Mouse (Mus musculus) limb, embryonic 13.5 days (tissue): ENCODE results near the gene Sec14l1. TPM values are rescaled to one million over a fixed set of nuclear protein-coding genes. Genes with fewer than 3 reads are reported as not detected.

Source experiments
- ATAC-seq: fragments of 200-750 bp; cut with Nextera tagmentation; 2 replicates; pipeline ENCODE4 v1.8.0; 2017; ENCODE audit warnings: low read depth, moderate number of reproducible peaks, moderate TSS enrichment; ENCODE audit not compliant: low FRiP score
- H3K27ac ChIP-seq: fragments of 300-500 bp; sonication (generic); 2 replicates; pipeline ENCODE4 v1.5.1; 2015; ENCODE audit warnings: inconsistent platforms, mild to moderate bottlenecking, moderate library complexity
- H3K27me3 ChIP-seq: fragments of 300-500 bp; sonication (generic); 2 replicates; pipeline ENCODE4 v1.6.1; 2015; ENCODE audit warnings: mild to moderate bottlenecking, inconsistent platforms
- H3K36me3 ChIP-seq: fragments of 300-500 bp; sonication (generic); 2 replicates; pipeline ENCODE4 v1.6.1; 2015; ENCODE audit warnings: inconsistent platforms, mild to moderate bottlenecking, moderate library complexity
- H3K4me1 ChIP-seq: fragments of 300-500 bp; sonication (generic); 2 replicates; pipeline ENCODE4 v1.6.1; 2015; ENCODE audit warnings: inconsistent platforms
- H3K4me2 ChIP-seq: fragments of 300-500 bp; sonication (generic); replicated peaks from 2 replicates; pipeline ENCODE4 v1.6.1; 2015; ENCODE audit warnings: inconsistent platforms, mild to moderate bottlenecking, moderate library complexity
- H3K4me3 ChIP-seq: fragments of 300-500 bp; sonication (generic); 2 replicates; pipeline ENCODE4 v1.5.1; 2015; ENCODE audit warnings: moderate library complexity, mild to moderate bottlenecking, inconsistent platforms
- H3K9ac ChIP-seq: fragments of 300-500 bp; sonication (generic); 2 replicates; pipeline ENCODE4 v1.6.1; 2015; ENCODE audit warnings: mild to moderate bottlenecking, inconsistent platforms
- H3K9me3 ChIP-seq: fragments of 300-500 bp; sonication (generic); 2 replicates; pipeline ENCODE4 v1.6.1; 2016; ENCODE audit warnings: inconsistent platforms
- WGBS: fragments of 180-500 bp; shearing (Covaris S2); methylation state at CpG from one replicate; pipeline ENCODE4 v1.1.7; 2015; 5-methylcytosine and 5-hydroxymethylcytosine counted together
- polyA plus RNA-seq: library from polyadenylated mRNA; unstranded; fragments of >200 nt; fragmentation: Nextera tagmentation; extraction: Ambion mirVana; gene quantifications from 2 replicates; pipeline ENCODE4 v1.2.1, GENCODE M21; 2015

The Sec14l1 gene
- polyA plus RNA-seq, 1 experiment from 2014 or later, result 65.4 TPM

DNA sequence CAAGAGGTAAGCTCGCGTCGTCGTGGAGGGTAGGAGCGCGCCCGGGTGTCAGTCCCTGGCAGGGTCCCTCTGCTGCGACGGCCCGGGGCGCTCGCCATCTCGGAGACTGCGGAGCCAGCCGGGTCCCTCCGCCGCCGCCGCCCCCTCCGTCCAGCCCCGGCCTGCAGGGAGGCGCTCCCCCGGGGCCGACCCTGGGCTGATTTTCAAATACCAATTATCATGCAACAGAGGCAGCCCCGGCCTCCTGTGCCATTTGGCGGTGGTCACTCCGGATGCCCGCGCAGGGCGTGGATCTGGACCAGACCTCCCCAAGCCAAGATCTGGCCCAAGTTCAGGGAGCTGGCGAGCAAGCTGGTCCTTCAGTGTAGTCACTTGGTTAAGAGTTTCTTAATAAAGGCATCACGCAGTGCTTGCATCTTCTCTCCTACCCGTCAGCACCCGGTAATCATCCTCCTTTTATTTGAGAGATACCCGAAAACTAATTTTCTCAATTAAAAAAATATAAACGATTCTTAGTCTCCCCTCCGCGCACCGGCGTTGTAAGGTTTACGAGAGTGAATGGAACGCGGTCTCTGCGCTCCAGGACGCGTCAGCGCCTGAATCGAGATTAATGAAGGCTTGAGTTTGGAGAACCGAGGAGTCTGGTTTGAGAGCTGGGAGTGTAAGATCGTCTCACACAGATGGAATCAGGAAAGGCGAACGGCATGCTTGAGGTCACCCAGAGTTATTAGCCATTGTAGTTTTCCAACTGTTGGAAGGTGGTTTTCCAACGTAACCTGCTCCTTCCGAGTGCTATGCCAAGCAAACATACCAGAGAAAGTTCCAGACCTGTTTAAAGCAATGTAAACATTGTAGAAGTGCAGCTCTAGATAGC lies 615 bp downstream of the Sec14l1 start:
- peaks cover 8% of the 10 kb centered on the region for H3K36me3 ChIP-seq
- peak overlapping the region; percentile 89 for H3K27ac ChIP-seq
- H3K9ac ChIP-seq, result peak overlapping the region; percentile 89
- H3K4me1 ChIP-seq, result peaks cover 74% of the 10 kb centered on the region
- WGBS, result under 1% methylated on average over 54 of the region's 54 CpGs
- no peaks in the 10 kb centered on the region for H3K27me3 ChIP-seq
- H3K4me3 ChIP-seq, result peak overlapping the region; percentile 89
- ATAC-seq, result no peak; the same call in 1 of the 2 replicates
- no peaks in the 10 kb centered on the region for H3K9me3 ChIP-seq
- peak overlapping the region; percentile 79 for H3K4me2 ChIP-seq

DNA sequence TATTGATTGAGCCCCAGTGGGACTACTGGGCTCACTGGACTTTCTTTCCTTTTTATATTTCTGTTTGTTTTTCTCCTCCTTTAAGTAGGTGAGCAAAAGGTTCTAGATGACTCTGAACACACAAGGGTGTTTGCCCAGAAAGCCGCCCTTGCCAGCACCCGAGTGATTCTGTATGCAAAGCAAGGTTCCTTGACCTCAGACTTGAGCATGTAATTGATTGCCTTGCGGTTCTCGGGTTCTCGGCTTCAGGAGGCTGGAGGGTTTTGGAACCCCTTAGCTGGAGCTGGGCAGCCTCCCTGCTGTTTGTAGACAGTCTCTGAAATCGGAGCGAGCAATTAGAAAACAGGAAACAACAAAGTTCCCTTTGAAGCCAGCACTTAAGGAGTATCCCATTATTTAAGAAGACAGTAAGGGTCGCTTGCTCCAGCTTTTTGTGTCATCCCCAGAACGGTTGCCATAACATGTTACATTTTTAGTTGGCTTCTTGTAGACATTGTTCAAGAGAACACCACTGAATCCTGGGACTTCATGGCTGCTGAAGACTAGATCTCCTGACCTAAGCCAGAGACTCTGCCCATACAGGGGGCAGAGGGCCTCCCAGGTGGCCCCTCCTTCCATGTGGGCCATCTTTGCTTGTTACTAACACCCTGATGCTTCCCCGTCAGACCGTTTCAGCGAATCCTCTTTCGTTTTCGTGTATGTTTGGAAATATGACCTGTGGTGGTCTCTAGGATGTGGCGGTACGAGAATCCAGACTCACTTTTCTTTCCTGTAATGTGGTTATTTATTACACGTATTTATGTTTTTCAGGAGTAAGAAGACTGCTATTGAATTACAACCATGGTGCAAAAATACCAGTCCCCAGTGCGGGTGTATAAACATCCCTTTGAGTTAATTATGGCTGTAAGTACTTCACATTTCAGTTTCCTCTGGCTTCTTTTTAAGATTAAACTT lies 1.7 kb downstream of the Sec14l1 start:
- peak overlapping the region; percentile 89 for H3K27ac ChIP-seq
- no peaks in the 10 kb centered on the region for H3K27me3 ChIP-seq
- H3K36me3 ChIP-seq, result peaks cover 10% of the 10 kb centered on the region
- ATAC-seq, result no peak
- peaks cover 84% of the 10 kb centered on the region for H3K4me1 ChIP-seq
- peak overlapping the region; percentile 79 for H3K4me2 ChIP-seq
- WGBS, result 34% methylated on average over 18 of the region's 18 CpGs
- H3K4me3 ChIP-seq, result peak overlapping the region; percentile 89
- peak overlapping the region; percentile 89 for H3K9ac ChIP-seq
- H3K9me3 ChIP-seq, result no peaks in the 10 kb centered on the region

DNA sequence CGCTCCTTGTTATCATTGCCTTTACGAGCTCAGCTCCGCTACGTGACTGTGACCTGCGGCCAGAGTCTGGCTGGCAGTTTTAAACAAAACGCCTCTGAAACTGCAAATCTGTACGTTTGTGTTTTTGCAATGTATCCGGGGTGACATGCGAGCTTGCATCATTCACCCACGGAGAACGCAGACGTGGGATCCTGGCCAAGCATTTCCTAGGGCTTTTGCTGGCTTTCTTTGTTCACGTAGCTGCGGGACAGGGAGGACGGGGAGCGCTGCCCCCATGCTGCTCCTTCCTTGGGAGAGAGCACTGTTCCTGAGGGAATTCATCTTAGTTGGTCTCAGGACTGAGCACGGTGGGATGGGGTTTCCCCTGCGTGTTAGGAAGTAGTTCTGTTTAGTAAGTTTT lies 2.4 kb downstream of the Sec14l1 start:
- WGBS, result 44% methylated on average over 18 of the region's 18 CpGs
- H3K9ac ChIP-seq, result peak overlapping the region; percentile 36; the same call in 1 of the 2 replicates
- no peak for ATAC-seq
- H3K36me3 ChIP-seq, result peaks cover 17% of the 10 kb centered on the region
- peaks cover 88% of the 10 kb centered on the region for H3K4me1 ChIP-seq
- peak overlapping the region; percentile 17; the same call in 1 of the 2 replicates for H3K27ac ChIP-seq
- H3K9me3 ChIP-seq, result no peaks in the 10 kb centered on the region
- no peaks in the 10 kb centered on the region for H3K27me3 ChIP-seq
- peak overlapping the region; percentile 89 for H3K4me3 ChIP-seq
- H3K4me2 ChIP-seq, result peak overlapping the region; percentile 79

DNA sequence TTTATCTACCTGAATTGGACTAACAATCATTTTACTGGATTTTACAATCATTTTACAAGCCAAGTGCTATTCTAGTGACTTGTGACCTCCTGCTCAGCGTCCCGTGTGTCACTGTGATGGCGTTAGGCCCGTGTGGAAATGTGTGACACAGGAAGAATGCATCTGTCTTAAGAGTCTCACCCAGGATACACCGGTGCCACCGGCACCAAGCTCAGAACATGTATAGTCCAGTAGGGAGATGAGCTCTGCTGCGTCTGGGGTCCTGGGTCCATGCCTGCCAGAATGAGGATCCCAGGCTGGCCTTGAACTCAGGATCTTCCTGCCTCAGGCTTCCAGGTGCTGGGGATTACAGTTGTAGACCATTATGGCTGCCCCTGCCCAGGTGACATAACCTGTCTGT lies 2.8 kb downstream of the Sec14l1 start:
- WGBS, result 79% methylated on average over 7 of the region's 7 CpGs

DNA sequence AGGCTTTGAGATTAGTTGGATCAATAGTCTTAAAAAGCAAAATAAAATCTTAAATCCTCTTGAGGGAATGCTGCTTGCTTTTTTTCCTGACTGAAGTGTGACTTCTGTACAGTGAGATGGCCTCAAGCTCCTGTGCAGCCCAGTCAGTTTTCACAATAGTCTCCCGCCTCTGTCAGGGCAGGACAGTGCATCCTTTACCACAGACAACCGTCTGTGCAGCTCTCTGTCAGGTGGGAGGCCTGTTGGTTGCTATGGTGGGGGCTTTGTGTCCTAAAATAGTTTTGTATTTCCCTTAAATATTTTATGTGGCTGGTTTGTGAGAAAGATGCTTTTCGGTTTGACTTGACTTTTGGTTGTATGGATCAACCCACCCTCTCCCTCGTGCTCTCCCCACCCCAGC lies 3.3 kb downstream of the Sec14l1 start:
- H3K9me3 ChIP-seq, result no peaks in the 10 kb centered on the region
- no peaks in the 10 kb centered on the region for H3K27me3 ChIP-seq
- no peak overlapping the region; the same call in 1 of the 2 replicates for H3K9ac ChIP-seq
- no peak for ATAC-seq
- H3K27ac ChIP-seq, result peak overlapping the region; percentile 29
- peak overlapping the region; percentile 16; the same call in 1 of the 2 replicates for H3K4me3 ChIP-seq
- H3K4me1 ChIP-seq, result peaks cover 86% of the 10 kb centered on the region
- peak overlapping the region; percentile 79 for H3K4me2 ChIP-seq
- peaks cover 22% of the 10 kb centered on the region for H3K36me3 ChIP-seq
- 64% methylated on average over 4 of the region's 4 CpGs for WGBS

More for the DNA sequence above, 2.8 kb downstream of the Sec14l1 start:
- no peak overlapping the region for H3K4me3 ChIP-seq
- no peaks in the 10 kb centered on the region for H3K27me3 ChIP-seq
- no peak for ATAC-seq
- H3K4me2 ChIP-seq, result peak overlapping the region; percentile 79
- H3K9me3 ChIP-seq, result no peaks in the 10 kb centered on the region
- H3K27ac ChIP-seq, result peak overlapping the region; percentile 29; the same call in 1 of the 2 replicates
- peaks cover 88% of the 10 kb centered on the region for H3K4me1 ChIP-seq
- H3K9ac ChIP-seq, result no peak overlapping the region
- H3K36me3 ChIP-seq, result peaks cover 20% of the 10 kb centered on the region

DNA sequence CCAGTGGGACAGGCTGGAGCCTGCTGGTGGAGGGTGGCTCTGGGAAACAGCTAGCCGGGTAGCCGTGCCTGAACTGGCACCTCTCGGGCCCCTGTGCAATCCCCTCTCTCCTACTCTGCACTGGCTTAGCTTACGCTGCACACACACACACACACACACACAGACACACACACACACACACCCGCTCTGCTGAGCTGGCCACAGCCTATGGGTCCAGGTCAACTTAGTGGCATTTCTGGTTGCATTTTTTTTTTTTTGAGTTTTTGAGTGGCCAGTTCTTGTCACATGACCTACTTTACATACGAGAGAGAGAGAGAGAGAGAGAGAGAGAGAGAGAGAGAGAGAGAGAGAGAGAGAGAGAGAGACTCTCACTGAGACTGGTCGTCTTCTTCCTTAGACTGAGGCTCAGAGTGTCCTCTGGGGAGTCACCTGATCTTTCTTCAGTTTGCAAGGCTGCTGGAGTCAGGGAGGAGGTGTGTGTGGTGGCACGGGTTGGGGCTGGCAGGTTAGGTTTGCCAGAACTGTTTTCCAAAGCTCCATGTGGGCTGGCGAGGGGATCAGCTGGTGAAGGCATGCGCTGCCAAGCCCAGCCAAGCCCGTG lies 3.9 kb downstream of the Sec14l1 start:
- H3K27me3 ChIP-seq, result no peaks in the 10 kb centered on the region
- H3K4me3 ChIP-seq, result peak overlapping the region; percentile 16; the same call in 1 of the 2 replicates
- peaks cover 85% of the 10 kb centered on the region for H3K4me1 ChIP-seq
- peak overlapping the region; percentile 79 for H3K4me2 ChIP-seq
- H3K36me3 ChIP-seq, result peaks cover 27% of the 10 kb centered on the region
- H3K9ac ChIP-seq, result peak overlapping the region; percentile 45; the same call in 1 of the 2 replicates
- H3K9me3 ChIP-seq, result no peaks in the 10 kb centered on the region
- WGBS, result 30% methylated on average over 11 of the region's 11 CpGs
- H3K27ac ChIP-seq, result peak overlapping the region; percentile 52; the same call in 1 of the 2 replicates
- no peak for ATAC-seq

DNA sequence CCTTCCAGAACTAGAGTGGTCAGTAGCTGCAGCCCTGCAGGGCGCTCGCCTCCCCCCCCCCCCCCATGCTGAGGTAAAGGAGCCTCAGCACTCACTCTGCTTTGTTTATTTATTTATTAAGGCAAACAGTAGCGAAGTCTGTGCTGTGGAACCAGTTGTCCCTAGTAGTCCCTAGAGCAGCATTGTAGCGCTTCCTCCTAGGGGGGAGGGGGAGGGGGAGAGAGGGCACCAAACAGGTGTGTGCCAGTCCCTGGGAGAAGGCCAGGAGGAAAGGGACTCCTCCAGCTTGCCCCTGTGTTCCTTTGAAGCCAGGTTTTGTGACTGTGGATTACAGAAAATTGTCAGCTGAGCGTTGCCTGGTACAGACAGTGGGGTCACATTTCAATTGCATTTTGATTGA lies 4.8 kb downstream of the Sec14l1 start:
- WGBS, result 45% methylated on average over 3 of the region's 5 CpGs
- H3K36me3 ChIP-seq, result peaks cover 29% of the 10 kb centered on the region
- H3K4me1 ChIP-seq, result peaks cover 87% of the 10 kb centered on the region
- no peak overlapping the region for H3K4me2 ChIP-seq
- no peak for ATAC-seq
- H3K9me3 ChIP-seq, result no peaks in the 10 kb centered on the region
- no peak overlapping the region for H3K9ac ChIP-seq
- H3K27me3 ChIP-seq, result no peaks in the 10 kb centered on the region
- no peak overlapping the region for H3K4me3 ChIP-seq
- 0 out of 2 replicates have a peak overlapping the region, but pooled peaks have one; percentile 22 for H3K27ac ChIP-seq

DNA sequence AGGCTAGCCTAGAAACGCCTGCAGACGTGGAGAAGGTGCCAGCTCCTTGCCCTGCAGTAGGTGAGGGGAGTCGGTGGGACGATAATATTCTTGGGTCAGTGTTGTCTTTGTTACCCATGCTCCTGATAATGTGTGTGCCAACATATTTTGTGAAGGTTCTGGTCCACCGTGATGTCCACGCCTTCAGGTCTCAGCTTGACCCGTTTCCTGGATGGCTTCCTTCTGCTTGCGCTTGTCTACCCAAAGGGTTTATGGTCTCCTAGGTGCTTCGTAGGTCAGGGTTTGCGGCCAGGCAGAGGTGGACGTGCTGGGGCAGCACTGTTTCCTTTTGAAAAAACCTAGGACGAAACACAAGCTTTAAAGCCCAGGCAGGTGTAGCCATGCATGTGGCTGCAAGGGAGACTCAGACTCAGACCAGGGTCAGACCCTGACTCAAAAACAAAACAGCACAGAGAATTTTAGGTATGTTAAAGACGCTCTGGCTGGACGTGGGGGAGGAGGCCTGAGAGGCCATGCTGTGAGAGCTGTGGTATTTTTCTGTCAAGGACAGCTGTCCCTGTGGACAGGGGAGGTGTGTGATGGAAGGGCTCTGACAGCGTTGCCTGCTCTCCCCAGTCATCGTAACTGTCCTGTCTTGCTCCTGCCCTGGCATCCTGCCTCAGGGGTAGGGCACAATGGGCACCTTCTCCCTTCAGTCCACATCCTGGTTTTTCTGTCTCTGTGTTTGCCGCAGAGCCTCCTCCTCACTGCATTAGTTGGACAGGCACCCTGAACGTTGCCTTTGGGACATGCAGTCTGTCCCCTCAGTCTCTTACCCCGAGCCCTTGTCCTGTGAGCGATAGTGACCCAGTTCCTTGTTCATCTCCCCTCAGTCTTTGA lies 5.6 kb downstream of the Sec14l1 start:
- Histone ChIP-seq H3K27me3 (no peaks in the 10 kb centered on the region), H3K4me1 (peaks cover 94% of the 10 kb centered on the region), H3K4me3 (no peak overlapping the region), H3K4me2 (peak overlapping the region; percentile 30), H3K9me3 (no peaks in the 10 kb centered on the region), H3K27ac (peak overlapping the region; percentile 28), H3K9ac (peak overlapping the region; percentile 48), H3K36me3 (peaks cover 29% of the 10 kb centered on the region)
- WGBS, result 47% methylated on average over 20 of the region's 20 CpGs
- no peak for ATAC-seq

DNA sequence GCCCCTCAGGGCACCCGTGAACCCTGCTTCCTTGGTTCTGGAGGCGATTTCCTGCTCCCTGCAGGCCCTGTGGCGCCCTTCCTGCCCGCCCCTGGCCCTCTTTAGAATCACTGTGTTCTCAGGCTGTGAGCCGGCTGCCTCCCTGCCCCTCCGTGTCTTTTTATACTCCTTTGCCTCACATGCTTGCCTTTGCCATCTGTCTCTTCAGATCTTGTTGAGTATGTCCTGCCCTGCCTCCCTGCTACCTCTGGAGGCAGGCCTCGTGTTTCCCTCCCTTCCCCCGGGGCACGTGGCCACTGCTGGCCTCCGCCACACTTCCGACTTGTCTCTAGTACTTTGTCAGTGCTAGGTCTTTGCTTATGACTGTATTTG lies 6.2 kb downstream of the Sec14l1 start:
- peak overlapping the region; percentile 48 for H3K9ac ChIP-seq
- H3K36me3 ChIP-seq, result peaks cover 29% of the 10 kb centered on the region
- peak overlapping the region; percentile 44; the same call in 1 of the 2 replicates for H3K27ac ChIP-seq
- 29% methylated on average over 11 of the region's 11 CpGs for WGBS
- no peak overlapping the region for H3K4me3 ChIP-seq
- H3K4me2 ChIP-seq, result peak overlapping the region; percentile 30
- H3K4me1 ChIP-seq, result peaks cover 94% of the 10 kb centered on the region
- no peaks in the 10 kb centered on the region for H3K27me3 ChIP-seq
- ATAC-seq, result no peak
- no peaks in the 10 kb centered on the region for H3K9me3 ChIP-seq

DNA sequence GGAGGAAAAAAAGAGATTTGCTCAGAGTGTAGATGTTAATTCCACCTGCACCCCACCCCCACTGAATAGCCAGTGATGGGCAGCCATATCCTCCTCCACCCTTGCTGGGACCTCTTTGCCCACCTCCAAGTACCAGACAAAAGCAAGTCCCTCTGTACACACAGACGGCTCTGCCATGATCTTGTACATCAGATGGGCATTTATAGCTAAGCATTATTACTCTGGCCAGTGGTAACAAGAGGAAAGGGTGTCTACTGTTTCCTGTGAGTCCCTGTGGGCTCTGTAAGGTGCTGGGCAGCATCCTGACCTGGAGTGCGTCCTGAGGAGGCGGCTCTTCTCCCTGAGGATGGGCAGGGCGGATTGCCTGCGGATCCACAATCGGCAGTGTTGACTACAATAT lies 7.0 kb downstream of the Sec14l1 start:
- H3K4me2 ChIP-seq, result no peak overlapping the region
- H3K9me3 ChIP-seq, result no peaks in the 10 kb centered on the region
- peaks cover 29% of the 10 kb centered on the region for H3K36me3 ChIP-seq
- H3K27me3 ChIP-seq, result no peaks in the 10 kb centered on the region
- H3K4me3 ChIP-seq, result no peak overlapping the region
- no peak for ATAC-seq
- H3K9ac ChIP-seq, result 0 out of 2 replicates have a peak overlapping the region, but pooled peaks have one; percentile 48
- WGBS, result 86% methylated on average over 6 of the region's 6 CpGs
- H3K4me1 ChIP-seq, result peaks cover 87% of the 10 kb centered on the region
- no peak overlapping the region for H3K27ac ChIP-seq
